Mouse (Mus musculus): ENCODE data around the gene Rnf121. TPM values are rescaled to one million over a fixed set of nuclear protein-coding genes. Genes with fewer than 3 reads are reported as not detected.

Rnf121 gene
- polyA plus RNA-seq (2015; fragmentation: Nextera tagmentation; extraction: Ambion mirVana) = 33.0 and 35.5 TPM in 2 replicates

DNA sequence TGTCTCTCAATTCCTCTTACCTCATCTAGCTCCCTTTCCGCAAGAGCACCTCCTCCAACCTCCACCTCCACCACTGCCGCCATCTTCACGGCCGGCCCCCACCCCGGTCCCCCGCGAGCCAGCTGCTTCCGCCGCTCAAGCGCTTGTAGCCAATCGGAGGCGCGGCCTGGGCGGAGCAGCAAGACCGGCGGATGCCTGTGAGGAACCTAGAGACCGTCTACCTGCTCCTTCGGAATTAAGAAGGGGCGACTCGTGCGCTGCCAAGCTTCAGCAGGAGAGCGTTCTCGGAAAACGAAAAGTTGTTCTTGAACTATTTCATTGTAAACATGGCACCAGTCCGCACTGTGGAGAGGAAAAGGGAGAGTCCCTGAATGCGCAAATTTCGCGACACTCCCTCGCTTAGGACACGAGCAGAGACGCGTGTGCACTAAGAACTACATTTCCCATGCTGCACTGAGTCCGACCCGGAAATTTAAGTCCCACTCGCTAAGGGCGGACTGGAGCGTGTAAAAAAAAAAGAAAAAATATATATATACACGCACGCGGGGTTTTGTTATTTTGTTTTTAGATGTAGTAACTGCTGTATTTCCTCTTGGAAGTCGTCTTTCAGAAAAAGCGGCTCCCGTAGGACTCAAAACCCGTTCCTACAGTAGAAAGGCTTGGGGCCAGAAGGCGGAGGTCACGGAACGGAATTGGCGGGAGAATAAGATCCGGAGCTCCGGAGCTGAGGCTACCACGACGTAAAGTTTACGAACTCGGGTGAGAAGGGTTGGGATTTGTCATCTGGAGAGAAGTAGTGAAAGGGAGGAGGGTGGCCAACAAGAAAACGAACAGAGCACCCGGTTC is at the start of gene Rnf121, which contains the start of the genes Xndc1 and Xntrpc:
TSS of gene Rnf121 (minus strand) at position 424 of the 846 bp plus-strand sequence.
TSS of gene Xndc1 (plus strand) at position 466 of the 846 bp plus-strand sequence.
TSS of gene Xntrpc (plus strand) at position 668 of the 846 bp plus-strand sequence.
- Histone ChIP-seq H3K9ac (ENCODE audit: low read depth, low read length) (peak within 1 kb of the TSS; percentile 59), H3K9me3 (ENCODE audit: control insufficient read depth, low read length) (no peaks in the 10 kb centered on the region), H3K4me2 (ENCODE audit: low read depth, low read length) (peak within 1 kb of the TSS; percentile 61), H3K36me3 (ENCODE audit: control insufficient read depth, insufficient read depth, low read length) (no peaks in the 10 kb centered on the region), H3K4me3 (ENCODE audit: low read length) (peak within 1 kb of the TSS; percentile 57), H3K27me3 (replicated peaks; ENCODE audit: control insufficient read depth, insufficient read depth, low read length) (no peaks in the 10 kb centered on the region), H3K4me1 (ENCODE audit: control insufficient read depth, insufficient read depth, low read length) (peaks cover 20% of the 10 kb centered on the region), H3K27ac (ENCODE audit: low read length) (peak within 1 kb of the TSS; percentile 73)
- peak; percentile 97 for ATAC-seq
- WGBS = under 1% methylated on average over 56 of the region's 56 CpGs

DNA sequence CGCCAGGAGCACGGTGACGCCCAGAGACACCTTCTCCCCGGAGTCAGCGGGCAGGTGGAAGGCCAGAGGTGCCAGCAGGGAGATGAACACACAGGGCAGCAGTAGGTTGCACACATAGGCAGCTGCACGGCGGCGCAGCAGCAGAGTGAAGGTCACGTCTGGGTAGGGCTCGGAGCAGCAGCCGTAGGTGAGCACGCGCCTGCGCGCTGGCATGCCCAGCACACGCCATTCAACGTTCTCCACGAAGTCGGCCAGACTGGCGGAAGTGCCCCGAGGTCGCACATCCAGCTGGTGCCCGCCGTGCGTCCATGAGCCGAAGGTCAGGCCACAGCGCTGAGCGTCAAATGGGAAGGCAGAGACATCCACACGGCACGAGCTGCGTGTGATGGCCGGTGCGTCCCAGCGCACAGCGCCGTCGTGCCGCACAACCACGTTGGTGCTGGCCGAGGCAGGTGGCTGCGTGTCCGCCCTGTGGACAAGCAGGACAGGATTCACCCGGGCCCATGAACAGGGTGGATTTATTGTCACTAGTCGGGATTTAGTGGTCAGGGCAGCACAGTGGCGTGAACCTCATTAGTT is 48.0 kb upstream of the Rnf121 start:
- no peak overlapping the region for H3K27ac ChIP-seq (ENCODE audit: low read length)
- no peak overlapping the region for H3K9ac ChIP-seq (ENCODE audit: low read depth, low read length)
- H3K4me1 ChIP-seq (ENCODE audit: control insufficient read depth, insufficient read depth, low read length) = no peaks in the 10 kb centered on the region
- H3K4me3 ChIP-seq (ENCODE audit: low read length) = no peak overlapping the region
- no peak overlapping the region for H3K4me2 ChIP-seq (ENCODE audit: low read depth, low read length)
- H3K27me3 ChIP-seq (replicated peaks; ENCODE audit: control insufficient read depth, insufficient read depth, low read length) = no peaks in the 10 kb centered on the region
- H3K36me3 ChIP-seq (ENCODE audit: control insufficient read depth, insufficient read depth, low read length) = no peaks in the 10 kb centered on the region
- H3K9me3 ChIP-seq (ENCODE audit: control insufficient read depth, low read length) = no peaks in the 10 kb centered on the region
- ATAC-seq = no peak
- WGBS = 72% methylated on average over 45 of the region's 45 CpGs

GRCm38 (mm10) chr7:102109746-102110145 is 44.5 kb upstream of the Rnf121 start:
- no peak overlapping the region for H3K9ac ChIP-seq (ENCODE audit: low read depth, low read length)
- H3K27me3 ChIP-seq (replicated peaks; ENCODE audit: control insufficient read depth, insufficient read depth, low read length) = no peaks in the 10 kb centered on the region
- no peak overlapping the region for H3K27ac ChIP-seq (ENCODE audit: low read length)
- H3K9me3 ChIP-seq (ENCODE audit: control insufficient read depth, low read length) = no peaks in the 10 kb centered on the region
- no peak overlapping the region for H3K4me3 ChIP-seq (ENCODE audit: low read length)
- WGBS = 78% methylated on average over 4 of the region's 4 CpGs
- no peak for ATAC-seq
- H3K4me1 ChIP-seq (ENCODE audit: control insufficient read depth, insufficient read depth, low read length) = peaks cover 8% of the 10 kb centered on the region
- H3K36me3 ChIP-seq (ENCODE audit: control insufficient read depth, insufficient read depth, low read length) = no peaks in the 10 kb centered on the region
- H3K4me2 ChIP-seq (ENCODE audit: low read depth, low read length) = no peak overlapping the region

- H3K4me1 ChIP-seq (ENCODE audit: control insufficient read depth, insufficient read depth, low read length) = peaks cover 8% of the 10 kb centered on the region
- no peaks in the 10 kb centered on the region for H3K9me3 ChIP-seq (ENCODE audit: control insufficient read depth, low read length)
- no peak within 1 kb of the TSS for H3K4me3 ChIP-seq (ENCODE audit: low read length)
- no peaks in the 10 kb centered on the region for H3K36me3 ChIP-seq (ENCODE audit: control insufficient read depth, insufficient read depth, low read length)
- no peaks in the 10 kb centered on the region for H3K27me3 ChIP-seq (replicated peaks; ENCODE audit: control insufficient read depth, insufficient read depth, low read length)
- no peak within 1 kb of the TSS for H3K9ac ChIP-seq (ENCODE audit: low read depth, low read length)
- no peak for ATAC-seq
- no peak within 1 kb of the TSS for H3K4me2 ChIP-seq (ENCODE audit: low read depth, low read length)
- H3K27ac ChIP-seq (ENCODE audit: low read length) = no peak within 1 kb of the TSS
- WGBS = 79% methylated on average over 7 of the region's 7 CpGs
Measured at GRCm38 (mm10) chr7:102109171-102109570, 43.9 kb upstream of the Rnf121 start, which contains the start of gene Art5. Art5 (minus strand) TSS chr7:102109489.

- Histone ChIP-seq H3K9me3 (ENCODE audit: control insufficient read depth, low read length) (no peaks in the 10 kb centered on the region), H3K27ac (ENCODE audit: low read length) (no peak overlapping the region), H3K4me1 (ENCODE audit: control insufficient read depth, insufficient read depth, low read length) (peaks cover 8% of the 10 kb centered on the region), H3K27me3 (replicated peaks; ENCODE audit: control insufficient read depth, insufficient read depth, low read length) (no peaks in the 10 kb centered on the region), H3K9ac (ENCODE audit: low read depth, low read length) (no peak overlapping the region), H3K4me3 (ENCODE audit: low read length) (no peak overlapping the region), H3K36me3 (ENCODE audit: control insufficient read depth, insufficient read depth, low read length) (no peaks in the 10 kb centered on the region), H3K4me2 (ENCODE audit: low read depth, low read length) (no peak overlapping the region)
- 88% methylated on average over 1 of the region's 1 CpGs for WGBS
- ATAC-seq = no peak
Measured at GRCm38 (mm10) chr7:102108206-102108605, 42.9 kb upstream of the Rnf121 start.

- peak overlapping the region; percentile 81 for H3K4me2 ChIP-seq (ENCODE audit: low read depth, low read length)
- peak overlapping the region; percentile 42 for H3K4me3 ChIP-seq (ENCODE audit: low read length)
- H3K4me1 ChIP-seq (ENCODE audit: control insufficient read depth, insufficient read depth, low read length) = peaks cover 8% of the 10 kb centered on the region
- no peaks in the 10 kb centered on the region for H3K36me3 ChIP-seq (ENCODE audit: control insufficient read depth, insufficient read depth, low read length)
- ATAC-seq = peak; percentile 37
- H3K27ac ChIP-seq (ENCODE audit: low read length) = no peak overlapping the region
- WGBS = 19% methylated on average over 23 of the region's 23 CpGs
- H3K27me3 ChIP-seq (replicated peaks; ENCODE audit: control insufficient read depth, insufficient read depth, low read length) = no peaks in the 10 kb centered on the region
- peak overlapping the region; percentile 60 for H3K9ac ChIP-seq (ENCODE audit: low read depth, low read length)
- H3K9me3 ChIP-seq (ENCODE audit: control insufficient read depth, low read length) = no peaks in the 10 kb centered on the region
Measured at GRCm38 (mm10) chr7:102106700-102107141, 41.5 kb upstream of the Rnf121 start.

GRCm38 (mm10) chr7:102104126-102104525 is 38.9 kb upstream of the Rnf121 start:
- peaks cover 20% of the 10 kb centered on the region for H3K4me1 ChIP-seq (ENCODE audit: control insufficient read depth, insufficient read depth, low read length)
- WGBS = 55% methylated on average over 5 of the region's 5 CpGs

GRCm38 (mm10) chr7:102103555-102103954 is 38.3 kb upstream of the Rnf121 start:
- H3K4me1 ChIP-seq (ENCODE audit: control insufficient read depth, insufficient read depth, low read length) = peaks cover 20% of the 10 kb centered on the region
- no peak overlapping the region for H3K9ac ChIP-seq (ENCODE audit: low read depth, low read length)
- WGBS = 69% methylated on average over 2 of the region's 2 CpGs
- H3K4me3 ChIP-seq (ENCODE audit: low read length) = no peak overlapping the region
- H3K27ac ChIP-seq (ENCODE audit: low read length) = no peak overlapping the region
- H3K27me3 ChIP-seq (replicated peaks; ENCODE audit: control insufficient read depth, insufficient read depth, low read length) = no peaks in the 10 kb centered on the region
- no peak for ATAC-seq
- H3K36me3 ChIP-seq (ENCODE audit: control insufficient read depth, insufficient read depth, low read length) = no peaks in the 10 kb centered on the region
- H3K4me2 ChIP-seq (ENCODE audit: low read depth, low read length) = no peak overlapping the region
- no peaks in the 10 kb centered on the region for H3K9me3 ChIP-seq (ENCODE audit: control insufficient read depth, low read length)

More at GRCm38 (mm10) chr7:102104126-102104525, 38.9 kb upstream of the Rnf121 start:
- Histone ChIP-seq H3K27me3 (replicated peaks; ENCODE audit: control insufficient read depth, insufficient read depth, low read length) (no peaks in the 10 kb centered on the region), H3K9me3 (ENCODE audit: control insufficient read depth, low read length) (no peaks in the 10 kb centered on the region), H3K27ac (ENCODE audit: low read length) (no peak overlapping the region), H3K9ac (ENCODE audit: low read depth, low read length) (no peak overlapping the region), H3K36me3 (ENCODE audit: control insufficient read depth, insufficient read depth, low read length) (no peaks in the 10 kb centered on the region), H3K4me3 (ENCODE audit: low read length) (no peak overlapping the region), H3K4me2 (ENCODE audit: low read depth, low read length) (no peak overlapping the region)
- ATAC-seq = no peak

DNA sequence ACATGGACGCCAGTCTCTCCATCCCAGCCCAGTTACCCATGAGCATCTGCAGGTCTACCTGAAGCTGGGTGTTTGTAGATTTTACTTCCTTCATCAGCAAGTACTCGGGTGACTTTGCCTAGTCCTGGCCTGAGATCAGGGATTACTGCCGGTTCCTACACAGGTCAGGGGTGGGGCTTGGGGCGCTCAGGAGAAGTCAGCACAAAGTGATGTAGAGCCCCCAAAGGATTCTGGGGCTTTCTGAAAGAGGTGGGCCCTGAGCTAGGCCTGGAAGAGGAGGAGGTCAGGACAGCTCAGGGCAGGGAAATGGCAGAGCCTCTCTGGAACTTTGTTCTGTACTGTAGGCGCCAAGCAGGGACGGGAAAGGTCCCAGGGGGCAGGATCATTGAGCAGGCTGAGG is 37.4 kb upstream of the Rnf121 start:
- no peak overlapping the region for H3K4me2 ChIP-seq (ENCODE audit: low read depth, low read length)
- 37% methylated on average over 6 of the region's 6 CpGs for WGBS
- no peak overlapping the region for H3K9ac ChIP-seq (ENCODE audit: low read depth, low read length)
- no peak overlapping the region for H3K27ac ChIP-seq (ENCODE audit: low read length)
- peaks cover 20% of the 10 kb centered on the region for H3K4me1 ChIP-seq (ENCODE audit: control insufficient read depth, insufficient read depth, low read length)
- no peaks in the 10 kb centered on the region for H3K9me3 ChIP-seq (ENCODE audit: control insufficient read depth, low read length)
- ATAC-seq = no peak
- H3K4me3 ChIP-seq (ENCODE audit: low read length) = no peak overlapping the region
- H3K36me3 ChIP-seq (ENCODE audit: control insufficient read depth, insufficient read depth, low read length) = no peaks in the 10 kb centered on the region
- no peaks in the 10 kb centered on the region for H3K27me3 ChIP-seq (replicated peaks; ENCODE audit: control insufficient read depth, insufficient read depth, low read length)
